ENCODE assay signal across 14 mouse cellular contexts in genomic region chr4:58447841-58448240, GRCm38 (mm10).
DNase-seq lines count a peak whose midpoint lies in the region; ATAC-seq and TF ChIP-seq lines count a peak whose summit lies in the region.
"Had no signal": no experiment of that assay in that cellular context is flagged by ENCODE, and none has a peak within 500 bp of the region (broad histone marks: within the 10 kb centered on the region; RNA-seq: fewer than 3 reads in every experiment).

No protein-coding gene starts in this region.

- WGBS in lung, postnatal 0 days = 66% methylated on average over 7 of the region's 7 CpGs
- 88% methylated on average over 7 of the region's 7 CpGs for WGBS in forebrain, embryonic 11.5 days

- no peak overlapping the region for H3K4me2 ChIP-seq in lung, postnatal 0 days (replicated peaks; ENCODE audit: low read depth, low read length)
- H3K4me2 ChIP-seq in forebrain, embryonic 11.5 days (ENCODE audit: low read depth, low read length, severe bottlenecking) = no peak overlapping the region
- H3K4me2 ChIP-seq: forebrain, embryonic 12.5 days; hindbrain, embryonic 13.5 days; liver, embryonic 11.5 days; neural tube, embryonic 15.5 days had no signal

- no peaks in the 10 kb centered on the region for H3K36me3 ChIP-seq in lung, postnatal 0 days (ENCODE audit: insufficient read depth, low read length)
- H3K36me3 ChIP-seq in forebrain, embryonic 11.5 days (ENCODE audit: control insufficient read depth, insufficient read depth, low read length) = no peaks in the 10 kb centered on the region
- H3K36me3 ChIP-seq: forebrain, embryonic 12.5 days; hindbrain, embryonic 13.5 days; neural tube, embryonic 15.5 days had no signal

- H3K4me3 ChIP-seq in lung, postnatal 0 days (ENCODE audit: low read depth, low read length) = no peak overlapping the region
- no peak overlapping the region for H3K4me3 ChIP-seq in forebrain, embryonic 11.5 days (ENCODE audit: low read depth, low read length)
- H3K4me3 ChIP-seq: forebrain, embryonic 12.5 days; hindbrain, embryonic 13.5 days; left cerebral cortex, adult 2 months; neural tube, embryonic 15.5 days had no signal

- 0 out of 2 replicates have a peak, but pooled peaks have one; percentile 34 for ATAC-seq in lung, postnatal 0 days
- no peak for ATAC-seq in forebrain, embryonic 11.5 days (replicated peaks; ENCODE audit: low FRiP score)

- DNase-seq in cerebellum, postnatal 14 days = peak; percentile 40 to 48
- DNase-seq in cerebellum, postnatal 25 days = no peak
- peak; percentile 44 for DNase-seq in lung, postnatal 0 days (ENCODE audit: low spot score)
- no peak for DNase-seq in lung, postnatal 4 days
- DNase-seq in heart, postnatal 10 days = peak; percentile 68 to 78
- peak; percentile 76 for DNase-seq in testis, postnatal 14 days (ENCODE audit: low spot score)
- DNase-seq in forebrain, embryonic 11.5 days (ENCODE audit: low spot score) = no peak
- no peak for DNase-seq in thymus, postnatal 25 days

- 0 out of 2 replicates have a peak overlapping the region, but pooled peaks have one; percentile 20 for H3K27ac ChIP-seq in lung, postnatal 0 days (ENCODE audit: low read length)
- no peak overlapping the region for H3K27ac ChIP-seq in forebrain, embryonic 11.5 days (ENCODE audit: low read depth, low read length)
- H3K27ac ChIP-seq: forebrain, embryonic 12.5 days; hindbrain, embryonic 13.5 days; kidney, postnatal 0 days; left cerebral cortex, adult 2 months; neural tube, embryonic 15.5 days had no signal

- no peak overlapping the region for H3K9ac ChIP-seq in lung, postnatal 0 days (replicated peaks; ENCODE audit: low read depth)
- H3K9ac ChIP-seq in forebrain, embryonic 11.5 days (ENCODE audit: low read length) = no peak overlapping the region
- H3K9ac ChIP-seq: forebrain, embryonic 12.5 days; hindbrain, embryonic 13.5 days; neural tube, embryonic 15.5 days had no signal

- no peaks in the 10 kb centered on the region for H3K4me1 ChIP-seq in lung, postnatal 0 days (ENCODE audit: insufficient read depth, low read depth, low read length)
- H3K4me1 ChIP-seq in forebrain, embryonic 11.5 days (replicated peaks; ENCODE audit: control insufficient read depth, insufficient read depth, low read length) = no peaks in the 10 kb centered on the region
- H3K4me1 ChIP-seq: forebrain, embryonic 12.5 days; hindbrain, embryonic 13.5 days; neural tube, embryonic 15.5 days had no signal

- no peak for TF ChIP-seq CTCF in lung, postnatal 0 days (IDR thresholded peaks at IDR 0.05)

- intact Hi-C loops in heart, postnatal 10 days (cut with DNase I) = no loop called here

- TF ChIP-seq EP300 in lung, postnatal 0 days (IDR thresholded peaks at IDR 0.05) = no peak

- H3K27me3 ChIP-seq in lung, postnatal 0 days (replicated peaks; ENCODE audit: insufficient read depth, low read length) = no peaks in the 10 kb centered on the region
- H3K27me3 ChIP-seq in forebrain, embryonic 11.5 days (ENCODE audit: control insufficient read depth, insufficient read depth, low read length) = no peaks in the 10 kb centered on the region
- H3K27me3 ChIP-seq: forebrain, embryonic 12.5 days; hindbrain, embryonic 13.5 days; neural tube, embryonic 15.5 days had no signal

- no peaks in the 10 kb centered on the region for H3K9me3 ChIP-seq in lung, postnatal 0 days (ENCODE audit: low read length)
- H3K9me3 ChIP-seq in forebrain, embryonic 11.5 days (ENCODE audit: control insufficient read depth, low read length) = no peaks in the 10 kb centered on the region
- H3K9me3 ChIP-seq: forebrain, embryonic 12.5 days; hindbrain, embryonic 13.5 days; neural tube, embryonic 15.5 days had no signal

Comparison
In these comparisons a context has a peak if more than half of its experiments do, and no peak if none do; other contexts are left out.
1. DNase-seq: peak in cerebellum, postnatal 14 days (2 of 2), lung, postnatal 0 days (single experiment), heart, postnatal 10 days (2 of 2) and testis, postnatal 14 days (single experiment); none in cerebellum, postnatal 25 days (0 of 2), lung, postnatal 4 days (0 of 2), forebrain, embryonic 11.5 days (single experiment) and thymus, postnatal 25 days (single experiment).